Mouse (Mus musculus) right cerebral cortex, adult 2 months (tissue): ENCODE data around the gene B230219D22Rik.

Experiments
- DNase-seq, 2 experiments: peaks; one replicate each; pipeline ENCODE4 v3.0.0; 2021 to 2022; ENCODE audit warnings: low spot score in 2 of 2

B230219D22Rik gene

GRCm38 (mm10) chr13:55727120-55727838, 34.4 kb downstream of the B230219D22Rik start, which contains the start of gene Pcbd2:
Gene Pcbd2 (plus strand): TSS chr13:55727368.
- peak; percentile 74 to 78 for DNase-seq

- DNase-seq, result peak; percentile 60 to 66
Observed at GRCm38 (mm10) chr13:55727839-55728238, 34.9 kb downstream of the B230219D22Rik start.

GRCm38 (mm10) chr13:55730716-55731115, 37.8 kb downstream of the B230219D22Rik start:
- DNase-seq, result no peak

- no peak for DNase-seq
Observed at GRCm38 (mm10) chr13:55732121-55732520, 39.2 kb downstream of the B230219D22Rik start.

- DNase-seq, result no peak
Observed at GRCm38 (mm10) chr13:55733628-55734502, 40.9 kb downstream of the B230219D22Rik start.

GRCm38 (mm10) chr13:55737885-55738284, 45.0 kb downstream of the B230219D22Rik start:
- no peak for DNase-seq

GRCm38 (mm10) chr13:55742306-55742705, 49.4 kb downstream of the B230219D22Rik start:
- peak in 1 of 2 experiments; percentile 27 for DNase-seq
